Mouse (Mus musculus) liver, embryonic 14.5 days (tissue): ENCODE results near the gene Smoc1.

Source experiments
- CTCF ChIP-seq: IDR thresholded peaks from 2 replicates; pipeline ENCODE4 v1.5.1; 2016; ENCODE audit warnings: antibody characterized with exemption, low read depth, control low read depth
- EP300 ChIP-seq: IDR thresholded peaks from 2 replicates; pipeline ENCODE4 v1.6.1; 2016; ENCODE audit warnings: antibody characterized with exemption, low read depth

- TF ChIP-seq CTCF: no peak
- no peak for TF ChIP-seq EP300
Observed at GRCm38 (mm10) chr12:80997652-80998051, 29.0 kb upstream of the Smoc1 start.
